Mouse (Mus musculus): ENCODE results near the gene Zfp664. TPM values are rescaled to one million over a fixed set of nuclear protein-coding genes. Genes with fewer than 3 reads are reported as not detected.
A peak's percentile ranks its signal among the peaks of the same experiment; 100 is the strongest.

Zfp664 gene
- total RNA-seq, 2 experiments from 2014 or later = 65.1 to 66.1 TPM

GRCm38 (mm10) chr5:124912946-124913933, 50.7 kb downstream of the Zfp664 start:
- DNase-seq (ENCODE audit: low spot score in 2 of 2) = no peak
- Histone ChIP-seq H3K27ac (no peak overlapping the region), H3K4me3 (no peak overlapping the region)
- no peak for TF ChIP-seq CTCF (conservative IDR thresholded peaks at IDR 0.05)

GRCm38 (mm10) chr5:124919798-124920197, 57.3 kb downstream of the Zfp664 start:
- TF ChIP-seq CTCF (conservative IDR thresholded peaks at IDR 0.05) = no peak
- Histone ChIP-seq H3K4me3 (no peak overlapping the region), H3K27ac (no peak overlapping the region)
- no peak for DNase-seq (ENCODE audit: low spot score in 2 of 2)

GRCm38 (mm10) chr5:124921410-124921809, 58.9 kb downstream of the Zfp664 start:
- no peak for DNase-seq (ENCODE audit: low spot score in 2 of 2)
- TF ChIP-seq CTCF (conservative IDR thresholded peaks at IDR 0.05) = no peak
- no peak overlapping the region for H3K27ac ChIP-seq
- no peak overlapping the region for H3K4me3 ChIP-seq

GRCm38 (mm10) chr5:124922356-124923352, 60.2 kb downstream of the Zfp664 start:
- DNase-seq (ENCODE audit: low spot score in 2 of 2) = no peak

GRCm38 (mm10) chr5:124929425-124930054, 67.0 kb downstream of the Zfp664 start:
- TF ChIP-seq CTCF (conservative IDR thresholded peaks at IDR 0.05) = no peak
- no peak for DNase-seq (ENCODE audit: low spot score in 2 of 2)
- Histone ChIP-seq H3K27ac (no peak overlapping the region), H3K4me3 (no peak overlapping the region)

More at GRCm38 (mm10) chr5:124922356-124923352, 60.2 kb downstream of the Zfp664 start:
- TF ChIP-seq CTCF (conservative IDR thresholded peaks at IDR 0.05) = no peak
- Histone ChIP-seq H3K27ac (no peak overlapping the region), H3K4me3 (no peak overlapping the region)

- no peak overlapping the region for H3K4me3 ChIP-seq
- no peak for DNase-seq (ENCODE audit: low spot score in 2 of 2)
- peak; percentile 82 for TF ChIP-seq CTCF (conservative IDR thresholded peaks at IDR 0.05)
- no peak overlapping the region for H3K27ac ChIP-seq
These were observed 67.6 kb downstream of the Zfp664 start for GRCm38 (mm10) chr5:124930055-124930439.

- H3K4me3 ChIP-seq = no peak overlapping the region
- TF ChIP-seq CTCF (conservative IDR thresholded peaks at IDR 0.05) = no peak
- DNase-seq (ENCODE audit: low spot score in 2 of 2) = no peak
- H3K27ac ChIP-seq = no peak overlapping the region
These were observed 68.1 kb downstream of the Zfp664 start for GRCm38 (mm10) chr5:124930603-124931002.

GRCm38 (mm10) chr5:124931076-124931475, 68.6 kb downstream of the Zfp664 start:
- no peak for DNase-seq (ENCODE audit: low spot score in 2 of 2)
- TF ChIP-seq CTCF (conservative IDR thresholded peaks at IDR 0.05) = no peak
- H3K4me3 ChIP-seq = no peak overlapping the region
- H3K27ac ChIP-seq = no peak overlapping the region

GRCm38 (mm10) chr5:124934558-124934957, 72.1 kb downstream of the Zfp664 start:
- TF ChIP-seq CTCF (conservative IDR thresholded peaks at IDR 0.05) = no peak
- DNase-seq (ENCODE audit: low spot score in 2 of 2) = peak; percentile 49 to 60
- Histone ChIP-seq H3K4me3 (no peak overlapping the region), H3K27ac (peak overlapping the region; percentile 36; the same call in 1 of the 2 replicates)

GRCm38 (mm10) chr5:124943181-124943792, 80.8 kb downstream of the Zfp664 start:
- DNase-seq (ENCODE audit: low spot score in 2 of 2) = peak in 1 of 2 experiments; percentile 40
- Histone ChIP-seq H3K4me3 (no peak overlapping the region), H3K27ac (peak overlapping the region; percentile 62; the same call in 1 of the 2 replicates)
- no peak for TF ChIP-seq CTCF (conservative IDR thresholded peaks at IDR 0.05)

- peak overlapping the region; percentile 62; the same call in 1 of the 2 replicates for H3K27ac ChIP-seq
- peak in 1 of 2 experiments; percentile 60 for DNase-seq (ENCODE audit: low spot score in 2 of 2)
- H3K4me3 ChIP-seq = no peak overlapping the region
- peak; percentile 96 for TF ChIP-seq CTCF (conservative IDR thresholded peaks at IDR 0.05)
These were observed 81.4 kb downstream of the Zfp664 start for GRCm38 (mm10) chr5:124943793-124944383.

Measured in layer of hippocampus, adult 2 months (tissue).